Comparison of ENCODE assay signal across 10 mouse cellular contexts in the genomic region with DNA sequence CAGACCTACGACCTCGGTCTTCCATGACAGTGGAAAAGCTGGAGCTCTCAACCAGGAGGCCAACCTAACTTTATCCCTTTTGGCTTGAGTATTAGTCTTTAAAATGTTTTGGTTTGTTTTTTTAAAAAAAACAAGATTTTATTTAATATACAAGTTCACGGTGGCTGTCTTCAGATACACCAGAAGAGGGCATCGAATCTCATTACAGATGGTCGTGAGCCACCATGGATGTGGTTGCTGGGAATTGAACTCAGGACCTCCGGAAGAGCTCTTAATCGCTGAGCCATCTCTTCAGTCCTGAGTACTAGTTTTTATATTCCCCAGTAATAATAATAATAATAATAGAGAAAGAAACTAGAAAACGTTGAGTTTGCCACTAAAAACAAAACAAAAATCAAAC. TPM values are rescaled to one million over a fixed set of nuclear protein-coding genes. Genes with fewer than 3 reads are reported as not detected.
DNase-seq lines count a peak whose midpoint lies in the region; ATAC-seq and TF ChIP-seq lines count a peak whose summit lies in the region.
"Had no signal": no experiment of that assay in that cellular context is flagged by ENCODE, and none has a peak within 500 bp of the region (broad histone marks: within the 10 kb centered on the region; RNA-seq: fewer than 3 reads in every experiment).

No protein-coding gene starts in this region.

- 67% methylated on average over 8 of the region's 8 CpGs for WGBS in forebrain, embryonic 11.5 days
- 61% methylated on average over 8 of the region's 8 CpGs for WGBS in liver, embryonic 12.5 days (ENCODE audit: insufficient replicate concordance)

- peak overlapping the region; percentile 99 for H3K27ac ChIP-seq in gastrocnemius, adult 2 months
- H3K27ac ChIP-seq in forebrain, embryonic 11.5 days (ENCODE audit: low read depth, low read length): no peak overlapping the region
- H3K27ac ChIP-seq in liver, embryonic 12.5 days: no peak overlapping the region

- no peak for DNase-seq in gastrocnemius, adult 2 months
- DNase-seq in gastrocnemius, adult 8-10 months (ENCODE audit: low spot score in 2 of 2): no peak
- peak; percentile 58 for DNase-seq in 3T3-L1 (ENCODE audit: low read depth, low spot score)
- peak; percentile 40 for DNase-seq in forebrain, embryonic 11.5 days (ENCODE audit: low spot score)
- no peak for DNase-seq in right cerebral cortex, postnatal 36 days (ENCODE audit: low spot score in 2 of 2)
- DNase-seq in layer of hippocampus, postnatal 36 days: no peak
- no peak for DNase-seq in gastrocnemius, postnatal 4 days (ENCODE audit: low spot score in 2 of 2)
- DNase-seq: cerebellum, adult 8-10 months; layer of hippocampus, adult 9-11 months had no signal

- H3K9me3 ChIP-seq in forebrain, embryonic 11.5 days (ENCODE audit: control insufficient read depth, low read length): no peaks in the 10 kb centered on the region
- no peaks in the 10 kb centered on the region for H3K9me3 ChIP-seq in liver, embryonic 12.5 days (replicated peaks)

- no peak for TF ChIP-seq CTCF in gastrocnemius, adult 2 months (IDR thresholded peaks at IDR 0.05)

- H3K4me3 ChIP-seq in gastrocnemius, adult 2 months: peak overlapping the region; percentile 99
- H3K4me3 ChIP-seq in forebrain, embryonic 11.5 days (ENCODE audit: low read depth, low read length): peak overlapping the region; percentile 89
- peak overlapping the region; percentile 99 for H3K4me3 ChIP-seq in liver, embryonic 12.5 days

- peak overlapping the region; percentile 75 for H3K4me2 ChIP-seq in forebrain, embryonic 11.5 days (ENCODE audit: low read depth, low read length, severe bottlenecking)
- peak overlapping the region; percentile 79 for H3K4me2 ChIP-seq in liver, embryonic 12.5 days

- ATAC-seq in forebrain, embryonic 11.5 days (replicated peaks; ENCODE audit: low FRiP score): no peak
- ATAC-seq in liver, embryonic 12.5 days: no peak

- no peak overlapping the region for H3K9ac ChIP-seq in forebrain, embryonic 11.5 days (ENCODE audit: low read length)
- peak overlapping the region; percentile 98; the same call in 1 of the 2 replicates for H3K9ac ChIP-seq in liver, embryonic 12.5 days

- intact Hi-C loops in gastrocnemius, adult 2 months (cut with DNase I): no loop called here

- H3K36me3 ChIP-seq in forebrain, embryonic 11.5 days (ENCODE audit: control insufficient read depth, insufficient read depth, low read length): no peaks in the 10 kb centered on the region; the same call in 1 of the 2 replicates
- peaks cover 49% of the 10 kb centered on the region for H3K36me3 ChIP-seq in liver, embryonic 12.5 days

- H3K27me3 ChIP-seq in forebrain, embryonic 11.5 days (ENCODE audit: control insufficient read depth, insufficient read depth, low read length): no peaks in the 10 kb centered on the region
- H3K27me3 ChIP-seq in liver, embryonic 12.5 days (replicated peaks): no peaks in the 10 kb centered on the region

- H3K4me1 ChIP-seq in forebrain, embryonic 11.5 days (replicated peaks; ENCODE audit: control insufficient read depth, insufficient read depth, low read length): peaks cover 8% of the 10 kb centered on the region; the same call in 1 of the 2 replicates
- peaks cover 45% of the 10 kb centered on the region for H3K4me1 ChIP-seq in liver, embryonic 12.5 days

RNA-seq across cellular contexts. Expression of gene Mgea5, which starts 2.0 kb away (rescaled TPM):
- total RNA-seq in gastrocnemius, adult 2 months (2021): 10 to 100 TPM; 35.2 to 41.8 TPM
- total RNA-seq in gastrocnemius, adult 8-10 months (2022): 10 to 100 TPM; 32.7 to 43.3 (median 39.8) TPM
- polyA plus RNA-seq in forebrain, embryonic 11.5 days (2014; fragmentation: Nextera tagmentation; extraction: Ambion mirVana): 83.4 and 88.9 TPM in 2 replicates
- 34.8 and 37.9 TPM in 2 replicates for polyA plus RNA-seq in liver, embryonic 12.5 days (2016; fragmentation: Nextera tagmentation; extraction: Ambion mirVana)
- total RNA-seq in layer of hippocampus, postnatal 36 days (2021): 100 to 1,000 TPM; 163 to 171 TPM
- total RNA-seq in gastrocnemius, postnatal 4 days (2021): 10 to 100 TPM; 54.7 to 64.1 TPM

RNA-seq across cellular contexts. Expression of gene Npm3, which starts 32.3 kb away (rescaled TPM):
- 10 to 100 TPM; 11.0 to 13.3 TPM for total RNA-seq in gastrocnemius, adult 2 months (2021)
- total RNA-seq in gastrocnemius, adult 8-10 months (2022): 10 to 100 TPM; 10.8 to 14.0 (median 12.7) TPM
- 13.1 and 18.2 TPM in 2 replicates for polyA plus RNA-seq in forebrain, embryonic 11.5 days (2014; fragmentation: Nextera tagmentation; extraction: Ambion mirVana)
- polyA plus RNA-seq in liver, embryonic 12.5 days (2016; fragmentation: Nextera tagmentation; extraction: Ambion mirVana): 13.7 and 14.8 TPM in 2 replicates
- total RNA-seq in layer of hippocampus, postnatal 36 days (2021): 10 to 100 TPM in 1 of 2 experiments, 1 to 10 TPM in 1; 9.6 to 10.4 TPM
- 10 to 100 TPM; 22.2 to 24.3 TPM for total RNA-seq in gastrocnemius, postnatal 4 days (2021)

RNA-seq across cellular contexts. Expression of gene Kcnip2, which starts 34.2 kb away (rescaled TPM):
- under 1 TPM; 0.48 to 0.70 TPM for total RNA-seq in gastrocnemius, adult 2 months (2021)
- under 1 TPM; 0.39 to 0.78 (median 0.58) TPM for total RNA-seq in gastrocnemius, adult 8-10 months (2022)
- 0.76 and 1.5 TPM in 2 replicates for polyA plus RNA-seq in forebrain, embryonic 11.5 days (2014; fragmentation: Nextera tagmentation; extraction: Ambion mirVana)
- polyA plus RNA-seq in liver, embryonic 12.5 days (2016; fragmentation: Nextera tagmentation; extraction: Ambion mirVana): 1.3 and 1.4 TPM in 2 replicates
- total RNA-seq in layer of hippocampus, postnatal 36 days (2021): 100 to 1,000 TPM; 228 to 229 TPM
- total RNA-seq in gastrocnemius, postnatal 4 days (2021): under 1 TPM; 0.52 to 0.54 TPM

RNA-seq across cellular contexts. Expression of gene Fgf8, which starts 39.0 kb away (rescaled TPM):
- total RNA-seq in gastrocnemius, adult 2 months (2021): not detected
- total RNA-seq in gastrocnemius, adult 8-10 months (2022): not detected
- polyA plus RNA-seq in forebrain, embryonic 11.5 days (2014; fragmentation: Nextera tagmentation; extraction: Ambion mirVana): 18.3 and 22.2 TPM in 2 replicates
- not detected in 2 replicates for polyA plus RNA-seq in liver, embryonic 12.5 days (2016; fragmentation: Nextera tagmentation; extraction: Ambion mirVana)
- total RNA-seq in layer of hippocampus, postnatal 36 days (2021): not detected
- total RNA-seq in gastrocnemius, postnatal 4 days (2021): not detected

Comparison
In these comparisons a context has a peak if more than half of its experiments do, and no peak if none do; other contexts are left out.
1. DNase-seq: peak in 3T3-L1 (single experiment) and forebrain, embryonic 11.5 days (single experiment); none in gastrocnemius, adult 2 months (single experiment), gastrocnemius, adult 8-10 months (0 of 2), right cerebral cortex, postnatal 36 days (0 of 2), layer of hippocampus, postnatal 36 days (0 of 2) and gastrocnemius, postnatal 4 days (0 of 2).
2. RNA of gene Kcnip2, which starts 34.2 kb away (total RNA-seq): 228 to 229 TPM in layer of hippocampus, postnatal 36 days; 0.39 to 0.78 TPM in gastrocnemius, adult 8-10 months, 0.48 to 0.70 TPM in gastrocnemius, adult 2 months and 0.52 to 0.54 TPM in gastrocnemius, postnatal 4 days; every median in the first group is over 100 times any median in the second.
3. Peak in every context shown above with its lines, with median percentiles within 50 percentile points of each other: H3K4me3 ChIP-seq.